Mouse (Mus musculus) heart, adult 2 months (tissue): ENCODE data around the gene Dact3.

Experiments used
- CTCF ChIP-seq: fragments of 200-600 bp; IDR thresholded peaks from 2 replicates; pipeline ENCODE4 v1.8.1; 2022; ENCODE audit warnings: antibody characterized with exemption, mild to moderate bottlenecking, moderate library complexity
- EP300 ChIP-seq: fragments of 200-500 bp; IDR thresholded peaks from 2 replicates; pipeline ENCODE4 v1.6.1; 2011; ENCODE audit warnings: low read depth, low read length, control low read depth; ENCODE audit not compliant: insufficient read depth
- POLR2A ChIP-seq: fragments of 200-500 bp; IDR thresholded peaks from 2 replicates; pipeline ENCODE4 v1.6.1; 2011; ENCODE audit warnings: mild to moderate bottlenecking, low read depth, low read length, control low read depth; ENCODE audit not compliant: insufficient read depth

DNA sequence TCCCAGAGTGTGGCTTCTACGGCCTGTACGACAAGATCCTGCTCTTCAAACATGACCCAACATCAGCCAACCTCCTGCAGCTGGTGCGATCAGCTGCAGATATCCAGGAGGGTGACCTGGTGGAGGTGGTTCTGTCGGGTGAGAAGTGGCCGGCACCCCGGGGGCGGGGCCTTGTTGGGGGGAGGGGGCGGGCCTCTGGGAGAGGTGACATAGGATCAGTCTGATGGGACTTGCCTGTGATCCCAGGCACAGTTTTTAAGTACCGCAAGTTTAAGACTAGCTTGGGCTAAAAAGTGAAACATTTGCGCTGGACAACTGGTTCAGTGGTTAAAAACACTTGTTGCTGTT, 29.3 kb upstream of the Dact3 start:
- no peak for TF ChIP-seq CTCF
- no peak for TF ChIP-seq POLR2A
- TF ChIP-seq EP300: no peak
